Mouse (Mus musculus): ENCODE data around the gene Myd88.

DNA sequence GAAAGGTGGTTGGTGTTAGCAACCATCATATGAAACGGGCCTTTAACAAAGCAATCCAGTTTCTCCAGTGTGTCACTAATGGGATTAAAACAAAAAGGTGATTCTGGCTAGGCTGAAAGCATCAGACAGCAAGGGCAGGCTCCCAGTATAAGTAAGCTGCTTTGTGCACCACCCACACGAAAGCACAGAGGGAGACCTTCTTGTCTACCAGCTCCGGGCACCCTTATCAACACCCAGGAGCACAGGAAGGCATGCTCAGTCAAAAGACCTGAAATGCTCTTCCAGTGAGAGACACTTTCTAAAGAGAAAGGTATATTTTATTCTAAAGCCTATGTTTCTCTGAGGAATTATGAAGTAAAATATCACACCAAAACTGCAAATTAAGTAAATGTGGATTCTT is 50.4 kb downstream of the Myd88 start:
- TF ChIP-seq POLR2A (IDR thresholded peaks at IDR 0.05; ENCODE audit: extremely low read depth, insufficient read depth, low read length) (no peak), CTCF (IDR thresholded peaks at IDR 0.05; ENCODE audit: low read depth, low read length) (no peak)
